Mouse (Mus musculus): Measurements from ENCODE around the gene Gcnt7. TPM values are rescaled to one million over a fixed set of nuclear protein-coding genes. Genes with fewer than 3 reads are reported as not detected.
A peak's percentile ranks its signal among the peaks of the same experiment; 100 is the strongest.

The Gcnt7 gene
- polyA plus RNA-seq, 1 experiment from 2014 or later, result 1.9 TPM

GRCm38 (mm10) chr2:172445617-172446016, 12.8 kb downstream of the Gcnt7 start:
- Histone ChIP-seq H3K4me3 (ENCODE audit: low read length) (no peak overlapping the region), H3K27me3 (ENCODE audit: control insufficient read depth, insufficient read depth, low read depth, low read length) (no peaks in the 10 kb centered on the region), H3K36me3 (ENCODE audit: control insufficient read depth, insufficient read depth, low read length) (peaks cover 28% of the 10 kb centered on the region), H3K4me1 (replicated peaks; ENCODE audit: control insufficient read depth, insufficient read depth, low read length) (peaks cover 9% of the 10 kb centered on the region), H3K9ac (ENCODE audit: low read length) (no peak overlapping the region), H3K9me3 (ENCODE audit: control insufficient read depth, low read length) (no peaks in the 10 kb centered on the region), H3K27ac (ENCODE audit: low read length) (no peak overlapping the region), H3K4me2 (ENCODE audit: low read depth, low read length) (no peak overlapping the region)
- ATAC-seq (ENCODE audit: low read depth), result no peak
- 87% methylated on average over 4 of the region's 4 CpGs for WGBS

- Histone ChIP-seq H3K9me3 (ENCODE audit: control insufficient read depth, low read length) (no peaks in the 10 kb centered on the region), H3K4me1 (replicated peaks; ENCODE audit: control insufficient read depth, insufficient read depth, low read length) (peaks cover 9% of the 10 kb centered on the region), H3K4me2 (ENCODE audit: low read depth, low read length) (peak overlapping the region; percentile 84), H3K36me3 (ENCODE audit: control insufficient read depth, insufficient read depth, low read length) (peaks cover 5% of the 10 kb centered on the region), H3K27me3 (ENCODE audit: control insufficient read depth, insufficient read depth, low read depth, low read length) (no peaks in the 10 kb centered on the region), H3K27ac (ENCODE audit: low read length) (no peak overlapping the region), H3K4me3 (ENCODE audit: low read length) (peak overlapping the region; percentile 82), H3K9ac (ENCODE audit: low read length) (peak overlapping the region; percentile 79)
- 28% methylated on average over 6 of the region's 6 CpGs for WGBS
- no peak for ATAC-seq (ENCODE audit: low read depth)
Measured at GRCm38 (mm10) chr2:172441176-172441575, 17.2 kb downstream of the Gcnt7 start.

GRCm38 (mm10) chr2:172440640-172441005, 17.8 kb downstream of the Gcnt7 start:
- Histone ChIP-seq H3K36me3 (ENCODE audit: control insufficient read depth, insufficient read depth, low read length) (peaks cover 2% of the 10 kb centered on the region; the same call in 1 of the 2 replicates), H3K4me1 (replicated peaks; ENCODE audit: control insufficient read depth, insufficient read depth, low read length) (peaks cover 9% of the 10 kb centered on the region), H3K27ac (ENCODE audit: low read length) (peak overlapping the region; percentile 18; the same call in 1 of the 2 replicates), H3K4me3 (ENCODE audit: low read length) (peak overlapping the region; percentile 82), H3K4me2 (ENCODE audit: low read depth, low read length) (peak overlapping the region; percentile 84), H3K27me3 (ENCODE audit: control insufficient read depth, insufficient read depth, low read depth, low read length) (no peaks in the 10 kb centered on the region), H3K9ac (ENCODE audit: low read length) (peak overlapping the region; percentile 79), H3K9me3 (ENCODE audit: control insufficient read depth, low read length) (no peaks in the 10 kb centered on the region)
- under 1% methylated on average over 21 of the region's 21 CpGs for WGBS
- ATAC-seq (ENCODE audit: low read depth), result peak; percentile 54

- Histone ChIP-seq H3K27ac (ENCODE audit: low read length) (peak within 1 kb of the TSS; percentile 74), H3K9me3 (ENCODE audit: control insufficient read depth, low read length) (no peaks in the 10 kb centered on the region), H3K36me3 (ENCODE audit: control insufficient read depth, insufficient read depth, low read length) (no peaks in the 10 kb centered on the region), H3K4me1 (replicated peaks; ENCODE audit: control insufficient read depth, insufficient read depth, low read length) (peaks cover 9% of the 10 kb centered on the region), H3K9ac (ENCODE audit: low read length) (peak within 1 kb of the TSS; percentile 79), H3K4me2 (ENCODE audit: low read depth, low read length) (peak within 1 kb of the TSS; percentile 84), H3K4me3 (ENCODE audit: low read length) (peak within 1 kb of the TSS; percentile 82), H3K27me3 (ENCODE audit: control insufficient read depth, insufficient read depth, low read depth, low read length) (no peaks in the 10 kb centered on the region)
- peak; percentile 97 for ATAC-seq (ENCODE audit: low read depth)
- WGBS, result 2% methylated on average over 35 of the region's 35 CpGs
Measured at GRCm38 (mm10) chr2:172439843-172440639, 18.4 kb downstream of the Gcnt7 start, which contains the start of gene Rtf2. TSS of gene Rtf2 (plus strand) at chr2:172440556.

- Histone ChIP-seq H3K27ac (ENCODE audit: low read length) (no peak overlapping the region), H3K4me1 (replicated peaks; ENCODE audit: control insufficient read depth, insufficient read depth, low read length) (peaks cover 9% of the 10 kb centered on the region), H3K9ac (ENCODE audit: low read length) (no peak overlapping the region), H3K36me3 (ENCODE audit: control insufficient read depth, insufficient read depth, low read length) (no peaks in the 10 kb centered on the region), H3K4me2 (ENCODE audit: low read depth, low read length) (no peak overlapping the region), H3K27me3 (ENCODE audit: control insufficient read depth, insufficient read depth, low read depth, low read length) (no peaks in the 10 kb centered on the region), H3K4me3 (ENCODE audit: low read length) (no peak overlapping the region), H3K9me3 (ENCODE audit: control insufficient read depth, low read length) (no peaks in the 10 kb centered on the region)
- whole genome bisulfite sequencing, result 43% methylated on average over 16 of the region's 16 CpGs
- ATAC-seq (ENCODE audit: low read depth), result no peak
Measured at GRCm38 (mm10) chr2:172437371-172437952, 20.9 kb downstream of the Gcnt7 start.

- H3K27ac ChIP-seq (ENCODE audit: low read length), result no peak overlapping the region
- no peak overlapping the region for H3K9ac ChIP-seq (ENCODE audit: low read length)
- H3K4me2 ChIP-seq (ENCODE audit: low read depth, low read length), result no peak overlapping the region
- H3K9me3 ChIP-seq (ENCODE audit: control insufficient read depth, low read length), result no peaks in the 10 kb centered on the region
- H3K4me3 ChIP-seq (ENCODE audit: low read length), result no peak overlapping the region
- no peaks in the 10 kb centered on the region for H3K36me3 ChIP-seq (ENCODE audit: control insufficient read depth, insufficient read depth, low read length)
- no peaks in the 10 kb centered on the region for H3K27me3 ChIP-seq (ENCODE audit: control insufficient read depth, insufficient read depth, low read depth, low read length)
- ATAC-seq (ENCODE audit: low read depth), result no peak
- WGBS, result 27% methylated on average over 5 of the region's 5 CpGs
- no peaks in the 10 kb centered on the region for H3K4me1 ChIP-seq (replicated peaks; ENCODE audit: control insufficient read depth, insufficient read depth, low read length)
Measured at GRCm38 (mm10) chr2:172433746-172434145, 24.6 kb downstream of the Gcnt7 start.

- no peaks in the 10 kb centered on the region for H3K4me1 ChIP-seq (replicated peaks; ENCODE audit: control insufficient read depth, insufficient read depth, low read length)
- no peaks in the 10 kb centered on the region for H3K36me3 ChIP-seq (ENCODE audit: control insufficient read depth, insufficient read depth, low read length)
- H3K9ac ChIP-seq (ENCODE audit: low read length), result no peak overlapping the region
- H3K27ac ChIP-seq (ENCODE audit: low read length), result peak overlapping the region; percentile 23
- no peak overlapping the region for H3K4me3 ChIP-seq (ENCODE audit: low read length)
- no peak overlapping the region for H3K4me2 ChIP-seq (ENCODE audit: low read depth, low read length)
- H3K27me3 ChIP-seq (ENCODE audit: control insufficient read depth, insufficient read depth, low read depth, low read length), result no peaks in the 10 kb centered on the region
- 35% methylated on average over 1 of the region's 1 CpGs for WGBS
- H3K9me3 ChIP-seq (ENCODE audit: control insufficient read depth, low read length), result no peaks in the 10 kb centered on the region
- peak; percentile 93 for ATAC-seq (ENCODE audit: low read depth)
Measured at GRCm38 (mm10) chr2:172430609-172431008, 27.8 kb downstream of the Gcnt7 start.

GRCm38 (mm10) chr2:172418208-172418607, 40.2 kb downstream of the Gcnt7 start:
- Histone ChIP-seq H3K4me1 (replicated peaks; ENCODE audit: control insufficient read depth, insufficient read depth, low read length) (peaks cover 4% of the 10 kb centered on the region; the same call in 1 of the 2 replicates), H3K9me3 (ENCODE audit: control insufficient read depth, low read length) (no peaks in the 10 kb centered on the region), H3K36me3 (ENCODE audit: control insufficient read depth, insufficient read depth, low read length) (no peaks in the 10 kb centered on the region), H3K4me2 (ENCODE audit: low read depth, low read length) (no peak overlapping the region), H3K27ac (ENCODE audit: low read length) (no peak overlapping the region), H3K9ac (ENCODE audit: low read length) (no peak overlapping the region), H3K4me3 (ENCODE audit: low read length) (no peak overlapping the region), H3K27me3 (ENCODE audit: control insufficient read depth, insufficient read depth, low read depth, low read length) (no peaks in the 10 kb centered on the region)
- 69% methylated on average over 5 of the region's 5 CpGs for WGBS
- ATAC-seq (ENCODE audit: low read depth), result no peak

GRCm38 (mm10) chr2:172416876-172417275, 41.5 kb downstream of the Gcnt7 start:
- no peak overlapping the region for H3K9ac ChIP-seq (ENCODE audit: low read length)
- no peak for ATAC-seq (ENCODE audit: low read depth)
- 84% methylated on average over 5 of the region's 5 CpGs for WGBS
- H3K36me3 ChIP-seq (ENCODE audit: control insufficient read depth, insufficient read depth, low read length), result no peaks in the 10 kb centered on the region
- no peak overlapping the region for H3K4me3 ChIP-seq (ENCODE audit: low read length)
- no peak overlapping the region for H3K4me2 ChIP-seq (ENCODE audit: low read depth, low read length)
- H3K9me3 ChIP-seq (ENCODE audit: control insufficient read depth, low read length), result no peaks in the 10 kb centered on the region
- no peaks in the 10 kb centered on the region for H3K27me3 ChIP-seq (ENCODE audit: control insufficient read depth, insufficient read depth, low read depth, low read length)
- no peak overlapping the region for H3K27ac ChIP-seq (ENCODE audit: low read length)
- peaks cover 4% of the 10 kb centered on the region for H3K4me1 ChIP-seq (replicated peaks; ENCODE audit: control insufficient read depth, insufficient read depth, low read length)

All from lung, embryonic 16.5 days (tissue).